Comparison of ENCODE assay signal across 7 mouse cellular contexts in the genomic region with DNA sequence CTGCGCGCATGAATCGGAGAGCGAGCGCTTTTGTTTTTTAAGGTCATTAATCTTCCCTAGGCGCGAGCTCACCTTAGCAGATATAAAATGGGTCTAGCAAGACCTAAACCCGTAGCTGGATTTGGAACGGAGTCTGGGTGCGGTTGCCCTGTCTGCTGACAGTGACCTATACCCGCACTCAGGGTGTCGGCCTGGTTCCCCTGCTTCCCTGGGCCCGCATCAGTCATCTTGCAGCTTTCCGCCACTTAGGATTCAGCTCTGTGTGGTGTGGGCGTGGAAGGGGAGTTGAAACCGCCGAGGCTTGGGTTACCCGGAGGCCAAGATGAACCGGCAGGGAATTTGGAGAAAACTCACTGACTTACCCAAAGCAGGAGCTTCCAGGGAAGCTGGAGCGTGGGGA. TPM values are rescaled to one million over a fixed set of nuclear protein-coding genes. Genes with fewer than 3 reads are reported as not detected.
A peak's percentile ranks its signal among the peaks of the same experiment; 100 is the strongest.
DNase-seq lines count a peak whose midpoint lies in the region; ATAC-seq and TF ChIP-seq lines count a peak whose summit lies in the region.

No protein-coding gene starts in this region.

- H3K4me2 ChIP-seq in hindbrain, embryonic 14.5 days (replicated peaks): peak overlapping the region; percentile 62

- H3K9ac ChIP-seq in hindbrain, embryonic 14.5 days: peak overlapping the region; percentile 96

- H3K4me3 ChIP-seq in hindbrain, embryonic 14.5 days (replicated peaks; ENCODE audit: low read length): peak overlapping the region; percentile 92
- peak overlapping the region; percentile 93 for H3K4me3 ChIP-seq in left cerebral cortex, adult 2 months

- H3K4me1 ChIP-seq in hindbrain, embryonic 14.5 days (replicated peaks; ENCODE audit: control insufficient read depth, insufficient read depth, low read length): peaks cover 30% of the 10 kb centered on the region

- ATAC-seq in hindbrain, embryonic 14.5 days (ENCODE audit: low FRiP score): peak; percentile 62

- H3K9me3 ChIP-seq in hindbrain, embryonic 14.5 days (ENCODE audit: control insufficient read depth, low read length): no peaks in the 10 kb centered on the region

- TF ChIP-seq CTCF in left cerebral cortex, adult 2 months (IDR thresholded peaks at IDR 0.05): no peak

- H3K27ac ChIP-seq in hindbrain, embryonic 14.5 days: peak overlapping the region; percentile 87
- H3K27ac ChIP-seq in left cerebral cortex, adult 2 months: peak overlapping the region; percentile 90

- H3K36me3 ChIP-seq in hindbrain, embryonic 14.5 days (replicated peaks; ENCODE audit: control insufficient read depth, insufficient read depth): 0 out of 2 replicates have a peak, but pooled peaks cover 16% of the 10 kb centered on the region

- peak; percentile 67 to 88 for DNase-seq in adrenal gland, adult (ENCODE audit: inconsistent age in 2 of 2, low spot score in 1 of 2)
- peak; percentile 60 to 67 for DNase-seq in cerebellum, postnatal 25 days
- peak; percentile 65 to 69 for DNase-seq in frontal cortex, postnatal 36 days (ENCODE audit: low spot score in 2 of 2)
- peak; percentile 61 for DNase-seq in hindbrain, embryonic 14.5 days (ENCODE audit: low spot score)
- peak; percentile 57 to 61 for DNase-seq in left cerebral cortex, adult 2 months (ENCODE audit: extremely low spot score in 1 of 2, low spot score in 2 of 2)
- peak; percentile 60 to 68 for DNase-seq in lung, postnatal 4 days
- DNase-seq in right cerebral cortex, adult 2 months (ENCODE audit: low spot score in 2 of 2): peak; percentile 57 to 65

- no peaks in the 10 kb centered on the region for H3K27me3 ChIP-seq in hindbrain, embryonic 14.5 days (ENCODE audit: control insufficient read depth, insufficient read depth, low read length)

- 0% methylated on average over 20 of the region's 20 CpGs for WGBS in hindbrain, embryonic 14.5 days

- intact Hi-C loops in left cerebral cortex, adult 2 months (cut with DNase I): loop anchor here (2.0 to 5.0 kb wide), 3 partner anchors 18 to 119 kb away; a partner anchor contains a TSS

RNA-seq across cellular contexts. Expression of a gene that starts 0.6 kb away (rescaled TPM):
- 40.4 and 42.6 TPM in 2 replicates for polyA plus RNA-seq in hindbrain, embryonic 14.5 days (2014; fragmentation: Nextera tagmentation; extraction: Ambion mirVana)
- 10 to 100 TPM; 64.0 to 70.2 TPM for total RNA-seq in left cerebral cortex, adult 2 months (2021)

RNA-seq across cellular contexts. Expression of a gene that starts 18.4 kb away (rescaled TPM):
- 0.79 and 0.90 TPM in 2 replicates for polyA plus RNA-seq in hindbrain, embryonic 14.5 days (2014; fragmentation: Nextera tagmentation; extraction: Ambion mirVana)
- under 1 TPM in 1 of 2 experiments, not detected in 1; 0.25 TPM for total RNA-seq in left cerebral cortex, adult 2 months (2021)

RNA-seq across cellular contexts. Expression of a gene that starts 34.5 kb away (rescaled TPM):
- polyA plus RNA-seq in hindbrain, embryonic 14.5 days (2014; fragmentation: Nextera tagmentation; extraction: Ambion mirVana): 9.6 and 12.1 TPM in 2 replicates
- 10 to 100 TPM; 23.5 to 27.7 TPM for total RNA-seq in left cerebral cortex, adult 2 months (2021)

Comparison
In these comparisons a context has a peak if more than half of its experiments do, and no peak if none do; other contexts are left out.
1. Peak in every context shown above with its lines: DNase-seq, ATAC-seq, H3K4me3 ChIP-seq and H3K27ac ChIP-seq.